ENCODE assay signal across 12 mouse cellular contexts in the genomic region with DNA sequence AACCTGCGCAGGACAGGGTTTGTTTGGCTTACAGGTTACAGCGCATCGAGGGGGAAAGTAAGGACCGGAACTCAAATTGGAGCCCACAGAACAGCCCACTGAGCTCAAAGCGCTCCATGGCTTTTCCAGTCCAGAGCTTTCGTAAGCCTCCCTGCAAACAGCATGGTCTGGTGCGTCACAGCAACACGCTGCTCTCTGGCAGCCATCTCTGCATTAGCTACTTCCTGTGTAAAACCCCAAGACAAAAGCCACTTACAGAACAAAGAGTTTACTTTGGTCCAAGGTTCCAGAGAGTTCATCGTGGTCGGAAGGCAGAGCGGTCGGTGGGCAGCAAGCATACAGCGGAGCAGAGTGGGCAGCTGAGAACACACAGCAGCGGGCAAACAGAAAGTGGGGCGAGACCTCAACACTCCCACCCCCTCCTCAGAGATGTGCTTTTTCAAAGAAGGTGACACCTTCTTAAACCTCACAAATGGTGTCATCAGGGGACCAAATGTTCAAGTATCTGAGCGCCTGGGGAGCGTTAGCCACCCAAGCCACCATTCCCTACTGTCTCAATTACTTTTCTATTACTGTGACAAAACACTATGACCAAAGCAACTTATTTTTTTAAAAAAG. TPM values are rescaled to one million over a fixed set of nuclear protein-coding genes. Genes with fewer than 3 reads are reported as not detected.
DNase-seq lines count a peak whose midpoint lies in the region; ATAC-seq and TF ChIP-seq lines count a peak whose summit lies in the region.
"Had no signal": no experiment of that assay in that cellular context is flagged by ENCODE, and none has a peak within 500 bp of the region (broad histone marks: within the 10 kb centered on the region; RNA-seq: fewer than 3 reads in every experiment).

No protein-coding gene starts in this region.

- peaks cover 24% of the 10 kb centered on the region for H3K4me1 ChIP-seq in midbrain, embryonic 10.5 days
- H3K4me1 ChIP-seq in midbrain, embryonic 15.5 days: peaks cover 27% of the 10 kb centered on the region
- H3K4me1 ChIP-seq in embryonic facial prominence, embryonic 13.5 days: peaks cover 8% of the 10 kb centered on the region

- no peak for ATAC-seq in midbrain, embryonic 15.5 days (replicated peaks)
- no peak for ATAC-seq in embryonic facial prominence, embryonic 13.5 days (ENCODE audit: insufficient number of reproducible peaks, insufficient read depth, low FRiP score, low TSS enrichment, low read depth)

- no peaks in the 10 kb centered on the region for H3K36me3 ChIP-seq in midbrain, embryonic 10.5 days
- no peaks in the 10 kb centered on the region for H3K36me3 ChIP-seq in midbrain, embryonic 15.5 days (replicated peaks)
- H3K36me3 ChIP-seq in embryonic facial prominence, embryonic 13.5 days: no peaks in the 10 kb centered on the region
- H3K36me3 ChIP-seq: hindbrain, embryonic 15.5 days had no signal

- no peak for TF ChIP-seq CTCF in gastrocnemius, adult 2 months (IDR thresholded peaks at IDR 0.05)

- peak overlapping the region; percentile 26 for H3K4me3 ChIP-seq in gastrocnemius, adult 2 months
- no peak overlapping the region for H3K4me3 ChIP-seq in midbrain, embryonic 10.5 days
- no peak overlapping the region for H3K4me3 ChIP-seq in midbrain, embryonic 15.5 days
- H3K4me3 ChIP-seq in embryonic facial prominence, embryonic 13.5 days: no peak overlapping the region
- H3K4me3 ChIP-seq: hindbrain, embryonic 15.5 days; megakaryocyte, embryonic 14.5 days had no signal

- DNase-seq in gastrocnemius, adult 2 months: no peak
- DNase-seq in gastrocnemius, adult 8-10 months (ENCODE audit: low spot score in 2 of 2): no peak
- DNase-seq in midbrain, embryonic 10.5 days (ENCODE audit: low spot score): no peak
- DNase-seq in spleen, postnatal 36 days (ENCODE audit: low spot score in 2 of 2): peak; percentile 22 to 24
- no peak for DNase-seq in kidney, postnatal 10 days
- DNase-seq in left cerebral cortex, adult 18-20 months (ENCODE audit: low spot score in 2 of 2): no peak
- DNase-seq: cerebellum, postnatal 10 days; retina, postnatal 1 day had no signal

- no peak overlapping the region for H3K4me2 ChIP-seq in midbrain, embryonic 15.5 days
- H3K4me2 ChIP-seq in embryonic facial prominence, embryonic 13.5 days: no peak overlapping the region
- H3K4me2 ChIP-seq: hindbrain, embryonic 15.5 days had no signal

- no peaks in the 10 kb centered on the region for H3K27me3 ChIP-seq in midbrain, embryonic 10.5 days (ENCODE audit: low read depth, poor library complexity, severe bottlenecking)
- no peaks in the 10 kb centered on the region for H3K27me3 ChIP-seq in midbrain, embryonic 15.5 days (replicated peaks)
- H3K27me3 ChIP-seq in embryonic facial prominence, embryonic 13.5 days: no peaks in the 10 kb centered on the region
- H3K27me3 ChIP-seq: hindbrain, embryonic 15.5 days had no signal

- no peak overlapping the region for H3K27ac ChIP-seq in gastrocnemius, adult 2 months
- H3K27ac ChIP-seq in midbrain, embryonic 10.5 days (replicated peaks): peak overlapping the region; percentile 56; the same call in 1 of the 2 replicates
- H3K27ac ChIP-seq in midbrain, embryonic 15.5 days: no peak overlapping the region
- 0 out of 2 replicates have a peak overlapping the region, but pooled peaks have one; percentile 18 for H3K27ac ChIP-seq in embryonic facial prominence, embryonic 13.5 days
- H3K27ac ChIP-seq: hindbrain, embryonic 15.5 days had no signal

- no peak overlapping the region for H3K9ac ChIP-seq in midbrain, embryonic 15.5 days
- no peak overlapping the region for H3K9ac ChIP-seq in embryonic facial prominence, embryonic 13.5 days
- H3K9ac ChIP-seq: hindbrain, embryonic 15.5 days had no signal

- 79% methylated on average over 17 of the region's 17 CpGs for WGBS in midbrain, embryonic 10.5 days
- WGBS in midbrain, embryonic 15.5 days: 73% methylated on average over 17 of the region's 17 CpGs
- WGBS in embryonic facial prominence, embryonic 13.5 days: 78% methylated on average over 17 of the region's 17 CpGs

- intact Hi-C loops in gastrocnemius, adult 2 months (cut with DNase I): no loop called here

- no peaks in the 10 kb centered on the region for H3K9me3 ChIP-seq in midbrain, embryonic 10.5 days (replicated peaks)
- H3K9me3 ChIP-seq in midbrain, embryonic 15.5 days: no peaks in the 10 kb centered on the region
- H3K9me3 ChIP-seq in embryonic facial prominence, embryonic 13.5 days: no peaks in the 10 kb centered on the region
- H3K9me3 ChIP-seq: hindbrain, embryonic 15.5 days had no signal

RNA-seq across cellular contexts. Expression of a gene that starts 31.3 kb away (rescaled TPM):
- 1 to 10 TPM in 1 of 2 experiments, under 1 TPM in 1; 0.47 to 1.8 TPM for total RNA-seq in gastrocnemius, adult 2 months (2021)
- 1 to 10 TPM in 2 of 4 experiments, under 1 TPM in 2; 0.41 to 1.7 (median 0.77) TPM for total RNA-seq in gastrocnemius, adult 8-10 months (2022)
- 0.20 and 0.34 TPM in 2 replicates for polyA plus RNA-seq in midbrain, embryonic 10.5 days (2016; fragmentation: Nextera tagmentation; extraction: Ambion mirVana)
- polyA plus RNA-seq in midbrain, embryonic 15.5 days (2015; fragmentation: Nextera tagmentation; extraction: Ambion mirVana): 0.51 and 0.63 TPM in 2 replicates
- polyA plus RNA-seq in embryonic facial prominence, embryonic 13.5 days (2015; fragmentation: Nextera tagmentation; extraction: Ambion mirVana): 1.9 and 2.0 TPM in 2 replicates
- total RNA-seq in left cerebral cortex, adult 18-20 months (2021): 1 to 10 TPM; 3.1 to 4.0 TPM

Comparison
In these comparisons a context has a peak if more than half of its experiments do, and no peak if none do; other contexts are left out.
1. H3K27ac ChIP-seq: peak in midbrain, embryonic 10.5 days (single experiment) and embryonic facial prominence, embryonic 13.5 days (single experiment); none in gastrocnemius, adult 2 months (single experiment) and midbrain, embryonic 15.5 days (single experiment).
2. DNase-seq: peak in spleen, postnatal 36 days (2 of 2); none in gastrocnemius, adult 2 months (single experiment), gastrocnemius, adult 8-10 months (0 of 2), midbrain, embryonic 10.5 days (single experiment), kidney, postnatal 10 days (single experiment) and left cerebral cortex, adult 18-20 months (0 of 2).